Mouse (Mus musculus) E14TG2a.4 (cell line): ENCODE measurements around the gene Focad.
"Not testable (repeated sequence)": the region's sequence is repeated elsewhere in the genome, so short reads cannot be mapped to it uniquely, and the experiment has no call there.

Experiments
- H3K27me3 ChIP-seq: 2 replicates; pipeline ENCODE4 v1.6.1; 2014; ENCODE audit warnings: low read length, control low read depth; ENCODE audit not compliant: insufficient read depth
- H3K36me3 ChIP-seq: 2 replicates; pipeline ENCODE4 v1.6.1; 2014; ENCODE audit warnings: low read length, control low read depth; ENCODE audit not compliant: insufficient read depth
- H3K4me1 ChIP-seq: replicated peaks from 2 replicates; pipeline ENCODE4 v1.6.1; 2014; ENCODE audit warnings: low read depth, low read length, control low read depth
- H3K4me3 ChIP-seq: replicated peaks from 2 replicates; pipeline ENCODE4 v1.5.1; 2014; ENCODE audit warnings: mild to moderate bottlenecking, low read length
- H3K9me3 ChIP-seq: 2 replicates; pipeline ENCODE4 v1.6.1; 2014; ENCODE audit warnings: low read length, control low read depth
- CTCF ChIP-seq: conservative IDR thresholded peaks from 2 replicates; pipeline ENCODE4 v1.5.1; 2014; ENCODE audit warnings: low read length
- NANOG ChIP-seq: IDR thresholded peaks from 2 replicates; pipeline ENCODE4 v1.6.1; 2014; ENCODE audit warnings: borderline replicate concordance, low read length, mixed read lengths
- POU5F1 ChIP-seq: IDR thresholded peaks from 2 replicates; pipeline ENCODE4 v1.6.1; 2014; ENCODE audit warnings: low read length, borderline replicate concordance

Focad gene

DNA sequence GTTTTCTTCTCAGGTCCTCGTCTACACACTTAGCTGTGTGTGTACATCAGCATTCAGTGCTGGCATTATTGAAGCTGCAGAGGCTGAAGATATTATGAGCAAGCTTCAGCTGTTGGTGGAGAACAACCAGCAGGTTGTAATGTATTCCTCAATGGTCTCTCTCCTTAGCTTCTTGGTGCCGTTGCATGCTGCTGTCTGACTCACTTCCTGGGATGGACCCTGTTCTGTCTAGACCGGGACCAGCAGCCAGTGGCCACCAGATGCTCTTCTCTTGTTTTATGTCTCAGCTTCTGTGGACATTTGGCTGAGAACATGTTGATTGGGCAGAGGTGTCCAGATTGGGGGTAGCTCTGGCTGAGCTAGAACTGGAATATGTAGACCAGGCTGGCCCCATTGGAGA, 263.0 kb downstream of the Focad start:
- Histone ChIP-seq H3K36me3 (no peaks in the 10 kb centered on the region), H3K9me3 (no peaks in the 10 kb centered on the region), H3K4me1 (peaks cover 3% of the 10 kb centered on the region; the same call in 1 of the 2 replicates), H3K27me3 (no peaks in the 10 kb centered on the region), H3K4me3 (no peak overlapping the region)
- TF ChIP-seq CTCF (no peak), NANOG (no peak), POU5F1 (no peak)

DNA sequence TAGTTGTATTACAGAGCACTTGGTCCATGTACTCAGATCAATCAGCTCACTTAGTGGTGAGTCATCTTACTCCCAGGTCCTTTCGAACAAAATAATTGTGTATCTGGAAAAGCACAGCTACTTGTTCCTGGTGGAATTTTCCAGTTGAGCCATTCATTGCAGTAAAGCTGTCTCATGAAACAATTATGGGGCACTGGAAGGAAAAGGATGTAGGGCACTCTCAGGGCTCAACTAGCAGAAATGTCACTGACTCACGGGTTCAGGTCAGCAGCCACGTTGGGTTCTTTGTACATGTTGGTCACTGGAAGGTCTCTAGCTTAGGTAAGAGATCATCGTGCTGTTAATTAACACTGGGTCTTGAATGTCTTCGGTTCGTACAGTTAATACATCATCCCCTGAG, 275.5 kb downstream of the Focad start:
- no peaks in the 10 kb centered on the region for H3K9me3 ChIP-seq
- TF ChIP-seq CTCF: no peak
- no peak for TF ChIP-seq POU5F1
- TF ChIP-seq NANOG: no peak

DNA sequence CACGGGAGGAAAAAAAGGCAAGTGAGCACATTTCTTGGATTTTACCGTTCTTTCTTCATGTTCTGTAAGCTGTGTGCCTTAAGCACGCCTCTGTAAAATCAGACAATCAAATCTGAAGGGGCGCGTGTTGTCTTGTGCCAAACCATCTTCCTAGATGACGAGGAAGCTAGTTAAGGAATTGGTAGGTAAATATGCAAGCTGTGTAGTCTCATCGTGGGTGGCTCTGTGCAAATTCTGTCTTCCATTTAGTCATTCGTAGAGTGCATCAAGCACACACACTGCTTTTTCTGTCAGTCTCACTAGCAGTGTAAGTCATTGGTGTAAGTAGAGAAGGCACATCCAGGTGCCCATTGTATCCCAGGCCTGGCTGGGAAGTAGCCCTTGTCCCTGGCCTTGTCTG, 276.4 kb downstream of the Focad start:
- Histone ChIP-seq H3K27me3 (no peaks in the 10 kb centered on the region), H3K4me3 (no peak overlapping the region)

More for the DNA sequence above, 275.5 kb downstream of the Focad start:
- H3K27me3 ChIP-seq: no peaks in the 10 kb centered on the region
- H3K36me3 ChIP-seq: no peaks in the 10 kb centered on the region
- no peak overlapping the region for H3K4me3 ChIP-seq
- no peaks in the 10 kb centered on the region for H3K4me1 ChIP-seq

DNA sequence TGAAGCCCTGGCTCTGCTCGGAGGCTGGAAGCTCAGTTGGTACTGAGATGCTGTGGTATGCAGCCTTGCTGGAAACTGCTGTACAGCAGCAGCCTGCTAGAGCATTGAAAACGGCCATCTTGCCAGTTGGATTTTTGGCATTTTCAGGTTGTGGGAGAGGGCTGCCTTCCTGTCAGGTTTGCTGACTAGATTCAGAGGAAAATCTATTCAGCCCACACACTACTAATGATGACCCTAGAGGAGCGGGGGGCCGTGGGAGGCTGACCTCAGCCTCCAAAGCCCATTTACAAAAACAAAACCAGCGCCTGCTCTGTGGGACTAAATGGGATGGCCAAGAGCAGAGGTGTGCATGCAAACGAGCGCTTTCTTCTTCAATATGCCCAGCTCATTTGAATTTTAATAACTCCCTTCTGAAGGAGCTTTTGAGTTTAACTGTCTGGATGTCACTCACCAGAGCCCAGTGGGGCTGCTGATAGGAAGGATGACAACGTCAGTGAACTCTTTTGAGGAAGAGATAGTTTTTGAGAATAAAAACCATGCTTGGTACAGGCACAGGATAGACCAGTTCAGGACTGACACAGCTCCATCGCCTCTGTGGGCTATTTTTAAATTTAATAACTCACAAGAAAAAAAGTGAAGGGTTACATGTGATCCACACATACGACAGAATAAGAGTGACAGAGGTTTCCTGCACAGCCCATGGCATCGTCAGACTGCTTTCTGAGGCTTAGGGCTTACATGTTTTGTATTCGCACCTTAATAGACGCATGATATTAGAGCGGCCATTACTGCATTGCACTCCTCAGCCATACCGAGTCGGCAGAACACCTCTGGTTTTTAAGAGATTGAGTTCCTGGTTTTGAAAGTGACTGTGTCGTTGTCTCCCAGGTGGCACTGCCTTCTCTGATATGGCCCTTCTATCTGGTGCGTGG, 278.1 kb downstream of the Focad start:
- Histone ChIP-seq H3K4me1 (no peaks in the 10 kb centered on the region), H3K27me3 (no peaks in the 10 kb centered on the region), H3K9me3 (no peaks in the 10 kb centered on the region), H3K4me3 (no peak overlapping the region), H3K36me3 (no peaks in the 10 kb centered on the region)
- TF ChIP-seq POU5F1 (no peak), CTCF (no peak), NANOG (no peak)

More for the DNA sequence above, 276.4 kb downstream of the Focad start:
- H3K9me3 ChIP-seq: no peaks in the 10 kb centered on the region
- TF ChIP-seq POU5F1: no peak
- no peak for TF ChIP-seq NANOG
- TF ChIP-seq CTCF: no peak
- no peaks in the 10 kb centered on the region for H3K36me3 ChIP-seq
- H3K4me1 ChIP-seq: no peaks in the 10 kb centered on the region

DNA sequence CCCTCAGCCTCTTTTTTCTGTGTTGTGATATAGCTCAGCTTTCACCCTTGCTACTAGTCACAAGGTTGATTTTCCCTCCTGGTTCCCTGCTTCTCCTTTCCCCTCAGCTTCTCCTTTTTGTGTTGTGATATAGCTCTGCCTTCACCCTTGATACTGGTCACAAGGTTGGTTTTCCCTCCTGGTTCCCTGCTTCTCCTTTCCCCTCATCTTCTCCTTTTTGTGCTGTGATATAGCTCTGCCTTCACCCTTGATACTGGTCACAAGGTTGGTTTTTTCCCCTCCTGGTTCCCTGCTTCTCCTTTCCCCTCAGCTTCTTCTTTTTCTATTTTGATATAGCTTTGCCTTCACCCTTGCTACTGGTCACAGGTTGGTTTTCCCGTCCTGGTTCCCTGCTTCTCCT, 295.6 kb downstream of the Focad start:
- H3K9me3 ChIP-seq: no peaks in the 10 kb centered on the region
- H3K27me3 ChIP-seq: no peaks in the 10 kb centered on the region
- no peaks in the 10 kb centered on the region for H3K36me3 ChIP-seq
- TF ChIP-seq CTCF (no peak), POU5F1 (no peak), NANOG (no peak)
- no peaks in the 10 kb centered on the region for H3K4me1 ChIP-seq
- H3K4me3 ChIP-seq: no peak overlapping the region

DNA sequence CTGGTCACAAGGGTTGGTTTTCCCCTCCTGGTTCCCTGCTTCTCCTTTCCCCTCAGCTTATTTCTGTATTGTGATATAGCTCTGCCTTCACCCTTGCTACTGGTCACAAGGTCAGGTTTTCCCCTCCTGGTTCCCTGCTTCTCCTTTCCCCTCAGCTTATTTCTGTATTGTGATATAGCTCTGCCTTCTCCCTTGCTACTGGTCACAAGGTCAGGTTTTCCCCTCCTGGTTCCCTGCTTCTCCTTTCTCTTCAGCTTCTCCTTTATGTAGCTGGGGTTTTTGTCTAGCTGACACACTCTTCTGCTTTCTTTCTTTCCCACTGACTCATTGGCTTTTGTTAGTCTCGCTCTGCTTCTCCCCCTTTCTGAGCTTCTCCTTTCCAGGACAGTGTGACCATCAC, 296.2 kb downstream of the Focad start:
- not testable (repeated sequence) for H3K36me3 ChIP-seq, H3K9me3 ChIP-seq, H3K27me3 ChIP-seq, H3K4me1 ChIP-seq, H3K4me3 ChIP-seq

DNA sequence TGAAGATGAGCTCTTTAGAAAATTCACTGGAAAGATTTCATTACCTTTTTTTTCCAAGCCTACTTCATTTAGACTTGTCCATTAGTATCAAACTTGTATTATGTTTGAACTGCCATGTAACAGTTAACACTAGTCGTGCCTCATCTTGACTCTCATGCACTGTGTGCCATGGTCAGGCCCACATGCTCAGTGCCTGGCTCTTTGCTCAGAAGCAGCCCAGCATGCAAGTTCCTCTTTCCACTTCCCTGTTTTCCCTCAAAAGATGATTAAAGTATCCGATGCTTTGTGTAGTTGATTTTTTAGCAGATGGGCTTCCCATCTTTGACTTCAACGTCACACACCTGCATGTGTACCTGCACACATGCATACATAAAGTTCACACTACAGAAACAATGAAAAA, 301.3 kb downstream of the Focad start:
- Histone ChIP-seq H3K9me3 (no peaks in the 10 kb centered on the region), H3K36me3 (no peaks in the 10 kb centered on the region), H3K4me1 (no peaks in the 10 kb centered on the region), H3K4me3 (no peak overlapping the region), H3K27me3 (no peaks in the 10 kb centered on the region)
- TF ChIP-seq POU5F1 (no peak), NANOG (no peak), CTCF (no peak)

DNA sequence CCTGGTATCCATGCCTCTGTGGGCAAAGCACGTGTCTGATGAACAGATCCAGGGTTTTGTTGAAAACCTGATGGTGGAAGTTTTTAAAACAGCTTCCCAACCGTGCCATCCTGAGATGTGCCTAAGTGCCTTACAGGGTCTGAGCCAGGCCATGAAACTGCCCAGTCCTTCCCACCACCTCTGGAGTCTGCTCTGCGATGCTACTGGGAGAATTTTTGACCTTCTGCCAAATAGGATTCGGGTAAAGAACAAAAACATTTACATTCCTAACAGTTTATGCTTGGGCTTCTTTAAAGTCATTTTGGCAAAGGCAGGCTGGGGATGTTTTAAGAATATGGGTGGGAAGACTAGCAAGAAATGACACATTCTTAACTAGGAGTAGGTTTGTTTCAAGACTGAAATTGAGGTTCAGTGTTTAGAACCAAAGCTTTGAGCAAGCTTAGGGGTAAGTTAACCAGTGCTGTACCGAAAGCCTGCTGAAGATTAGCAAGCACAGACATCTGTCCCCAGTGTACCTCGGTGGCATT, 302.6 kb downstream of the Focad start:
- H3K4me1 ChIP-seq: no peaks in the 10 kb centered on the region
- H3K36me3 ChIP-seq: no peaks in the 10 kb centered on the region
- TF ChIP-seq POU5F1 (no peak), CTCF (no peak), NANOG (no peak)
- no peak overlapping the region for H3K4me3 ChIP-seq
- H3K9me3 ChIP-seq: no peaks in the 10 kb centered on the region
- no peaks in the 10 kb centered on the region for H3K27me3 ChIP-seq
